Mouse (Mus musculus): ENCODE results near the gene Pcsk5.

Gene Pcsk5

GRCm38 (mm10) chr19:17744474-17745069 lies 92.9 kb downstream of the Pcsk5 start:
- DNase-seq (ENCODE audit: extremely low read depth, low read depth, low spot score) = no peak

GRCm38 (mm10) chr19:17741465-17741864 lies 96.0 kb downstream of the Pcsk5 start:
- no peak for DNase-seq (ENCODE audit: extremely low read depth, low read depth, low spot score)

- no peak for DNase-seq (ENCODE audit: extremely low read depth, low read depth, low spot score)
Observed at GRCm38 (mm10) chr19:17732676-17733277, 104.7 kb downstream of the Pcsk5 start.

DNA sequence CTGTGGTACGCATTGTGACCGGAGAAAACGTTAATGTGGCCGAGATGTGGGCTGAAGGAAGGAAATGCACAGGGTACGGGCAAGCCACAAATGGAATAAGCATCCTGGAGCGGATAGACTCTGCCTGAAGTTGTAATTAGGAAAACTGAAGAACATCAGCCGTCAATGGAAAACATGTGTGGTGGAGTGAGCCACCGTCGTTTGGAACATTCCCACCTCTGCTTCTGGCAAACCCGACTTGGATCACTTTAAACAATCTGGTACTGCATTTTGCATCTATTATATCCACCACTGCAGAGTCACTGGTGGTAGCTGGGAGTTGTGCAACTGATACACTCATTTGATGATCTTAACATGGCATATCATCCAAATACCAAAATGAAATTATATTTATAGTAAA lies 120.4 kb downstream of the Pcsk5 start:
- no peak for DNase-seq (ENCODE audit: extremely low read depth, low read depth, low spot score)

DNA sequence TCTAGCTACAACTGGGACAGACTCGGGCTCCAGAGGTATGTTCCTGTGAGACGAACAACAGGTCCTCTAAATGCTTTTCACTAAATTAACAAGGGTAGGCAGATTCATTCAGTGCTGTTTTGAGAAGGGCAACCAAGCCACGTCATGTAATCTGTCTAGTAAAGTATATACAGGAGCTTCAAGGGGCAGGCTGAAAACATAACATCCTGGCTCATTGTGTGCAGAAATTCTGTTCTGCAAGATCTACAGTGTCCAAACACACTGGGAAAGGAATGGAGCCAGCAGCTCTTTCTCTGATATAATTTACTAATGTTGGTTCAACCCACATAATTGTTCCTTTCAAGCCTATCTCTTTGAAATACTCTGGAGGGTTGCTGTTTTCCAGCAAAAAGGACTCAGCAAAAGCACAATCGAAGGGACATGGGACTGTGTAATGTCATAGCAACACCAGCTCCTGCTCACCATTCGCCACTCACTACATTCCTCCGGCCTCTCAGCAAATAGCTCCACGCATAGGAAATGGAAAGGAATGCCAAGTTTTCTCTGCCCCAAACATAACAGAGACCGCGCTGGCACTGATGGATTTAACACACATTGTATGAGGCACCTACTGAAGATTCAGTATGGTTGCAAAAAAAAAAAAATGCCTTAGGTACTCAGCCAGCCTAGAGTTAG lies 122.0 kb downstream of the Pcsk5 start:
- DNase-seq (ENCODE audit: extremely low read depth, low read depth, low spot score) = no peak

GRCm38 (mm10) chr19:17691626-17692025 lies 145.8 kb downstream of the Pcsk5 start:
- peak; percentile 45 for DNase-seq (ENCODE audit: extremely low read depth, low read depth, low spot score)

DNA sequence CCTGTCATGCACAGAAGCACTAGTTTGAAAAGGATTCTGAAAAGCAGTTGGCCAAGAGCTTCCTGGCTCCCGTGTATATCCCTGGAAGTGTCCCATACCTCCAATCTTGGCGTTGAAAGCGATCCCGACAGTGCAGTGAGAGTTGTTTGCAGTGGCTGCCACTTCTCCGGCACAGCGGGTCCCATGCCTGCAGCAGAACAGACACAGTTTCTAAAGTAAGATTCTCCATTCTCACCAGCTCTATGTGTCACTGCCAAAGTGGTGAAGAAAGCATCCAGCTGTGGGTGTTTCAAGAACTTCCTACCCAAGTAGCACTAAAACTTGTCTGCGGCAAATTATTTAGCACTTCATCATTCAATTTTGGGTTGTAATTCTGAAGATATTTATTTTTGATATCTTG lies 159.1 kb downstream of the Pcsk5 start:
- DNase-seq (ENCODE audit: extremely low read depth, low read depth, low spot score) = no peak

- peak; percentile 1 for DNase-seq (ENCODE audit: extremely low read depth, low read depth, low spot score)
Observed at GRCm38 (mm10) chr19:17662676-17663075, 174.8 kb downstream of the Pcsk5 start.

DNA sequence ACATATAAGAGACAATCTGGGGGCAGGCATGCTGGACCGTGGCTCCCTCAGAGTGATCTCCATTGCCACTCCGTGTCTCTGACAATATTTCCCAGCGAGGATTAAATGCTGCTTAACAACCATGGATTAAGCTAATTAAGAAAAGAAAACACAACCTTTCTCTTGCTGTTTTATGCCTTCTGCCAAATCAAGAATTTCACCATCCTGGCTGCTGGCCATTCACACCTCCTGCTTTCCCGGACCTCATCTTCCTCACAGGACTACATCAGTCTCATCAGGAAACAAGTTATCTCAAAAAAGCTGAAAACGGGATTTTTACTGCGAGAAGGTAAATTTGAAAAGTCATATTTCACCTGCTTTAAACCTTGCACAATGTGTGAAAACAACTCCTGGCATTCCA lies 175.2 kb downstream of the Pcsk5 start:
- peak; percentile 11 for DNase-seq (ENCODE audit: extremely low read depth, low read depth, low spot score)

- no peak for DNase-seq (ENCODE audit: extremely low read depth, low read depth, low spot score)
Observed at GRCm38 (mm10) chr19:17659321-17659720, 178.1 kb downstream of the Pcsk5 start.

DNA sequence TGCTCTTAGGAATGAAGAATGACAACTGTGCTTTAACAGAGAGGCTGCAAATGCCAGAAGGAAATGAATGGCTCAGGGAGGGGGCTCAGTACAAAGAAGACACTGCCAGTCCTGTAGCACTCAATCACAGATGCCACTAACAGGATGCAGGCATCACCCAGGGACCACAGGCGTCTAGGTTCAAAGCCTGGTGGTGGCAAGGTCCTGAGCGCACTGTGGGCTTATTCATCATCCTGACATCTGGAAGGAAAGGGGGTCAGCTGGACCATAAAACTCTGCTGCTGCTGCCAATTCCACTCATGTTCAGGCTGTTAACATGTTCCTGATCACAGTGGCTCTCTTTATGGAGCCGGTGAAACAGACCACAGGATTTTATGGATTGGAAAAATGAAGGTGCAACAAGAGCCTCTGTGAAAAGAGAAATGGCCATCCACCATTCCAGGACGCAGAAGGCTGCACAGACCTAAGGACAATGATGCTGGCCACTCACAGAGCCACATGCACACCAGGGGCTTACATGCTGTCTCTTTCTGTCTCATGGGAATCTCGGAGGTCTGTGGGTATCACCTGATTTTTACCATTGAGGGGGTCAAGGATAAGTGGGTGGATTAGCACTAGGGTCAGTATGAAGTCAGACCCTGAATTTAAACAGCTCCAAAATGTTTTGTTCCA lies 186.5 kb downstream of the Pcsk5 start:
- no peak for DNase-seq (ENCODE audit: extremely low read depth, low read depth, low spot score)

DNA sequence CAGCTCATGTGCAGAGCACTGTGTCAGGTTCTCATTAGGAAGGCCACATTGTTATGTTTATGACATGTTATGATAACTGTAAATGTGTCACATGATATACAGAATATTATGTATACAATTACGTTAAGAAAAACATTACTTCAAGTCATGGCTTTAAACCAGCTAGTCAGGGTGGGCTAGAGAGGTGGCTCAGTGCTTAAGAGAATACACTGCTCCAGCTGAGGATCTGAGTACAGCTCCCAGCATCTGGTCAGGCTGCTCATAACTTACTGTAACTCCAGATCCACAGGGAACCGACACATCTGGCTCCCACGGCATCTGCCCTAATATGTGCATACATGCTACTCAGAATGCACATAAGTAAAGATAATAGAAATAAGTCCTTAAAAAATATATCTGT lies 187.5 kb downstream of the Pcsk5 start:
- no peak for DNase-seq (ENCODE audit: extremely low read depth, low read depth, low spot score)

DNA sequence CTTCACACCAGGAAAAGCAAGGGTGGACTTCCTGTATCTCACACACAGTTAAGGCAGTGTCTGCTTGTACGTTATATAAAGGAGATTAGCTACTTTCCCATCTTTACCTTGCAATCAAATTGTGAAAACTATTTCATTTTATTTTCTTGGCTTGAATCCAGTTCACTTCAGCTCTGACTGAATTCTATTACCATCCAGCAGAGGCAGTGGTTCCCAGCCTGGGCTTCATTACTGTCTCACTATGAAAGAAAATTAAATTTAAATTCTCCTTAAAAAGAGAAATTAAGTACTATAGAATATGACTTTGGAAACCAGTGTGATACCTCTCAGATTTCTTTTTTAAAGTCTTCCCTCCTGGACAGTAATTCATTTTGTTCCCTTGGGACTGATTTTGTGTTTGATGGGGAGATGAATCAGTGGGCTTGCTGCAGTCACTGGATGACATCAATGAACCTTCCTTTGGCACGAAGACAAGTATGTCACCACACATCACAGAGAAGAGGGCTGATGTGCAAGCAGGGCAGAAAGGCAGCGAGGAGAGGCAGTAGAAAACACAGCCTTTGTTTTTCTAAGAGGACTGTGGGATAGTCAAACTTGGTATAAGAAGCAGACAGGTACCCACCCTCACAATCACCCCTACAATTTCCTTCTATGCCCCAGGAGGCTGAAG lies 194.2 kb downstream of the Pcsk5 start:
- DNase-seq (ENCODE audit: extremely low read depth, low read depth, low spot score) = no peak

DNA sequence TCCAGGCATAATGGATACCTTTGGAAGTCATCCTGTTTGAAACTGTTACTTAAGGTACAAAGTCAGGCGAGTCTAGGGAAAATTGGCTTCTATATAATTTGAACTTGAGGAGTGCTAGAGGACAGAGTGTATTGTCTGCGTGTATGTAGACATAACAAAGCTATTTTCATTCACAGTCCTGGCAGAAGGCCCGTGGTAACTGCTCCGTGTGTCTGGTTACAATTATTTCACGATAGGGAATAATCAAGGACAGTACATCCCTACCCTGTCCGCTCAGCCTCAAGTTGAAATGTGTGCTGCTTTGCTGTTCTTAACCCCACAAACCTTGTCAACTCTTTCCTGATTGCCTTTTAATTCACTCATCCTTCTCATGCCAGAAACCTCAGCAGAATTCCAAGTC lies 201.4 kb downstream of the Pcsk5 start:
- no peak for DNase-seq (ENCODE audit: extremely low read depth, low read depth, low spot score)

GRCm38 (mm10) chr19:17615646-17616045 lies 221.8 kb downstream of the Pcsk5 start:
- DNase-seq (ENCODE audit: extremely low read depth, low read depth, low spot score) = no peak

DNA sequence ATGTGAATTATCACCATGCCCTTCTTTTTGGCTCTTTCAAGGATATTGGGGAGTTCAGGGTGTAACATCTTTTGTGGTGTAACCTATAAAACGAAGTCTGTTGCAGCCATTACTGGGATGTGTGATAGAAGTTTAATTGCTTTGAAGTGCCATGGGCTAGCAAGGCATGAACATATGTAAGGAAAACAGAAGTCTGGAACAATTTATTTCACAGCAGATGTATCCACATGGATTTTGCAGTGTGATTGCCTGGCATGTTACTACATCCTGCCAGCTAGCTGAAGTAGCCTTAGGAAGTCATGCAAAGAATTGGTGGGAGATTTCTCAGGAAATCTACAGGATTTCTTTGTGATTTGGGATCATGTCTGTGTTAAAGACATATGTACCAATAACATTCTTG lies 230.9 kb downstream of the Pcsk5 start:
- DNase-seq (ENCODE audit: extremely low read depth, low read depth, low spot score) = no peak

DNA sequence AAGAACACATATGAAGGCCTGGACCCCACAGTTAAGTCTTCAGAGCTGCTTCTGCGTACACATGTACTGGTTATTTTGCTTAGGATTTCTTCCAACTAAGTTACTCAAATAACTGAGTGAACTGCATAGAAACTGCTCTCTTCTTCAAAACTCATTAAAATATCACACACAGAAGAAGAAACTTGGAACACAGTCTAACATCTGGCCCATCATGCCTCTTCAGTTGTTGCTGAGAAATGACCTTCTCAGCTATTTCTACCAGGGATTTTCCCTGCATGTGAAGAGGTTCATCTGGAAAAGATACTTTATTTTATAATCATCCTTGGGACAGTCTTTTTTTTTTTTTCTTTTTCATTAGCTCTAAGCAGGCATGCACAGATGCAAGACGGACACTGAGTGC lies 231.3 kb downstream of the Pcsk5 start:
- DNase-seq (ENCODE audit: extremely low read depth, low read depth, low spot score) = no peak

DNA sequence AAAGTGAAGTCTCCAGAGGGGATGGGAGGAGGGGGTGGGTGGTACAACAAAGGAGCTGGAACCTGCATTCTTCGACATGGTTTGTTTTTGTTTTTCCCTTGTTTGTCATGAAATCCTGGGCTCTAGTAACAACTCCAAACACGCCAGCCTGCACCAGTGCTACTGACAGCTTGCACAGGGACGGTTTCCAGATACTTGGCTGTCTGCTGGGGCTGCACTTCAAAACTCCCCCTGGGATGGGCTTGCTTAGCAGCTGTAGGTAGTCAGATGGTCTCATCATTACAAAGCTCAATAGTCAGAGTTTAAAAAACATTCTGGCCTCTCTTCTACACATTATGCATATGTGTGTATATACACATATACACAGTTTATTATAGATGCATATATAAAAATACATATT lies 234.1 kb downstream of the Pcsk5 start:
- DNase-seq (ENCODE audit: extremely low read depth, low read depth, low spot score) = no peak

DNA sequence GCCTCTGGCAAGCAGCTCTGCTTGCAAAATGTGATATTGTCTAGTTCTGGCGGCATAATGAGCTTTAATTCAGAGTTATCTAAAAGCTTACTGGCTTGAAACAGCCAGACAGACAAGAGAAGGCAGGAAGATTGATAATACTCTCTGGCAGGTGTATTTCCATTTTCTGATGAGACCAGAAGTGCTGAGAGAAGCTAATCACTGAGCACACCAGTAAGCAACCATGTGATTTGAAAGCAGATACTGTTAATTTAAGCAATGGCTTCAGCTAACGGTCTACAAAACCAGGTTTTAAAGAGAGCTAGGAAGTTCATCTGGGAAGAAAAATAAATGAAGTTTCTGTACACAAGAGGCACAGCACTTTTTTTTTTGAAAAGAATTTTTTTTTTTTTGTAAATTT lies 237.1 kb downstream of the Pcsk5 start:
- DNase-seq (ENCODE audit: extremely low read depth, low read depth, low spot score) = no peak

- no peak for DNase-seq (ENCODE audit: extremely low read depth, low read depth, low spot score)
Observed at GRCm38 (mm10) chr19:17592790-17593189, 244.6 kb downstream of the Pcsk5 start.

GRCm38 (mm10) chr19:17591335-17591734 lies 246.1 kb downstream of the Pcsk5 start:
- no peak for DNase-seq (ENCODE audit: extremely low read depth, low read depth, low spot score)

GRCm38 (mm10) chr19:17590314-17590713 lies 247.1 kb downstream of the Pcsk5 start:
- no peak for DNase-seq (ENCODE audit: extremely low read depth, low read depth, low spot score)
